Mouse (Mus musculus) adrenal gland (tissue): ENCODE measurements around the gene Cops8.

Experiments used
- intact Hi-C: fragments of 180-260 bp; cut with DNase I; formaldehyde crosslinking; loops from one replicate; pipeline ENCODE4 v1.15.1; 2025
- long read RNA-seq, 2 experiments: library from polyadenylated mRNA; unstranded; transcript quantifications; one replicate each; pipeline ENCODE4 v2.0.0; 2020; ENCODE audit warnings: borderline replicate concordance in 1 of 2; ENCODE audit not compliant: insufficient replicate concordance in 1 of 2

Gene Cops8
- long read RNA-seq, experiment 1, transcript Cops8-201 (8 exons, 2,287 nt): major isoform, 118 of 126 reads
- long read RNA-seq, experiment 1, partial matches to known transcripts: 1 of 126 reads
- long read RNA-seq, experiment 1, other reads (novel, unspliced or antisense): 7 of 126 reads
- long read RNA-seq, experiment 2, transcript Cops8-201 (8 exons, 2,287 nt): major isoform, 119 of 126 reads
- long read RNA-seq, experiment 2, partial matches to known transcripts: 2 of 126 reads
- long read RNA-seq, experiment 2, other reads (novel, unspliced or antisense): 4 of 126 reads

- intact Hi-C loops: no loop called here
These were observed at the start of gene Cops8 for GRCm38 (mm10) chr1:90602759-90603560. TSS of gene Cops8 (plus strand) at chr1:90602981.

GRCm38 (mm10) chr1:90557140-90557539 is 45.6 kb upstream of the Cops8 start:
- intact Hi-C loops: no loop called here

- intact Hi-C loops: no loop called here
These were observed 41.6 kb upstream of the Cops8 start for GRCm38 (mm10) chr1:90560942-90561726.

- intact Hi-C loops: no loop called here
These were observed 38.8 kb upstream of the Cops8 start for GRCm38 (mm10) chr1:90563945-90564344.

DNA sequence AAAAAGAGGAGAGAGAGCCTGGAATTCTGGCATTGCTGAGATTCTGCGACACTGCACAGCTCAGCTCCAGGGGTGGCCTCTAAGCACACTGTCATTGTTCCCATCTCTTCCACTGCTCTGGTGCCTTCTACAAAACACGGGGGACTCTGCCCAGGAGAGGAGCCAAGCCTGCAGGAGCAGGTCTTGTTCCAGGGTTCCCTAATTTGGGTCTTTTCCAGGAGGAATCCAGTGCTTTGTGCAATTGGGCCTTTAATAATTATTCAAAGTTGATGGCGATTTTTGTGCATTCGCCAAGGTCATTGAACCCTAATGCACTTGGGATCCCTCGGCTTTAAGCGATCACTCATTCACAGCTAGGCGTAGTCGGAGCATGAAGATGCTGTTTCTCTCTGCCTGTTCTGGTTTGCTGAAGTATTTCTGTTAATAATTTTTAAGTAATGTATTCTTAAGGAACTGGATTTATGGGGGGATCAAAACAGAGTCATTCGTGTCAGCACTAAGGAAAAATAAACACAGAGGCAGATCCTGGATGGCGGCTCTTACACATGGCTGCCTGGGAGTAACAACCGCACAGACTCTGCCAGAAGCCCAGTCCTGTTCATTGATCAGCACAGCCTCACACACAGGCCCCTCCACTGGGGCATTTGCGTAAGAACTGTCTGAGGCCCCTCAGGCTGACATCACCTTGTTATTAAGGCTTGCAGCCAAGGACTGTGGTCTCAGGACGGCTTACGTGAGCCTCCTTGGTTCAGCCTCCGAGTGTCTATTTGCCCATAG is 35.9 kb upstream of the Cops8 start:
- intact Hi-C loops: no loop called here

- intact Hi-C loops: no loop called here
These were observed 28.9 kb upstream of the Cops8 start for GRCm38 (mm10) chr1:90573831-90574230.

DNA sequence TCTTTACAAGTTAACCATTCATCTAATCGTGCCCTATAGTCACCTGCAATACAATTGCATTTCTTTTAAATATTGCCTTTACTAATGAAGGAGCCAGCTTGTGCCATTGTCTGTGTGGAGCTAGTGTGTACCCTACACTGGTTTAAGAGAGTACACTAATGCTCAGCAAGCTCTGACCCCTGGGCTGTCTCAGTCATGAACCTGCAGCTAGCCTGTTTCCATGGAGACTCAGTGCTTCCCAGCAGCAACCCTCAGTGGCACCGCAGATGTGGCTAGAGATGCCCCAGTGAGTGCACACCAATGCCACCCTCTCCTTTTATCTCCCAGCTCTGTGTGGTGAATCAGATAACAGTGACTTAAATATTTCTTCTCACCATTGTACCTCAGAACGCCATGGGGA is 27.9 kb upstream of the Cops8 start:
- intact Hi-C loops: no loop called here

- intact Hi-C loops: no loop called here
These were observed 25.4 kb upstream of the Cops8 start for GRCm38 (mm10) chr1:90577417-90577816.

- intact Hi-C loops: no loop called here
These were observed 20.1 kb upstream of the Cops8 start for GRCm38 (mm10) chr1:90582635-90583034.

DNA sequence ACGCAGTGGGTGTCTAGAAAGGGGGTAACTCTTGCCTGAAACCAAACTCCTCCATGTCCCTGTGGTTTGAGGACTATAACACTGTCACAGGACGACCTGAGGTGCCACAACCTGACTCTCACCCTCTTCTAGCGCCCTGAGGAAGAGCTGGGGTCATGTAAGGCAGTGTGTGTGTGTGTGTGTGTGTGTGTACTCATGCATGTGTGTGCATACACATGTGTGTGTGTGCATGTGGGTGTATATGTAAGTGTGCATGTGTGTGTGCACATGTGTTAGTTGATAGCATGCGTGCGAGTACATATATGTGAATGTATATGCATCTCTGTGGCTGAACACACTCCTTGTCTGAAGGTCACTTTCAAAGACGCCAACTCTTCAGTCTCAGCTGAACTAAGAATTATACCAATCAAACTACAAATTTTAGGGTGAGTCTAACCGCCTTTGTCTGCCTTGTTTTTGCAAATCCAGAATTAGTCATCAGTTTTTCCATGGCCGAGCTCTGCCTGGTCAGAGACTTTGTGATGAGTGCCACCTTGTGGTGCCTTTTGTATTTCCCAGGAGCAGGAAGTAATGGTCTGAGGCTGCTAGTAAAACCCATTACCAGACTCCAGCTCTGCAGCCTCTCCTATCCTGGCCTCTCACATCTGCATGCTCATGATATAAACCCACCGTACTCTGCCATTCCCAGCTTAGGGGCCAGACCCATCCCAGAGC is 14.6 kb upstream of the Cops8 start:
- intact Hi-C loops: no loop called here

GRCm38 (mm10) chr1:90590797-90591196 is 12.0 kb upstream of the Cops8 start:
- intact Hi-C loops: loop anchor here (2.0 kb wide), 1 partner anchor 388 kb away; the partner anchor contains the start of gene Ackr3

GRCm38 (mm10) chr1:90592784-90593183 is 10.0 kb upstream of the Cops8 start:
- intact Hi-C loops: loop anchor here (1.0 kb wide), 1 partner anchor 532 kb away; no protein-coding TSS in a partner anchor

DNA sequence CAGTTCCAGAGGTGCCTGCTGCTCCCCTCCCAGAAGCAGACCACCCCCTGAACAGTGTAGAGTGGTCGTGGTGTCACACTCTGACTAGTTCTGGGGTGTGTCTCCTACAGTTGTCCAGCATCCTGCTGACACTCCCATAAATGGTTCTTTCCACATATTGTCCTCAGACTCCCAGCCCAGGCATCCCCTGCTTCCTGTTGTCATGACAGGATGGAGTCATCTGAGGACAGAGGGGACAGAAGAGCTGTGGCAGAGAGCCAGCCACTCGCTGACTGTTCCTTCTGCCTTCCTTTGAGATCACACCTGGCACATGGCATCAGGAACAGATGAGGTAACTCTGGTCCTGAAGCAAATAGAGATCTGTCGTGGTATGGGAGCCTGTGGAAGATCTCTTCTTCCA is 3.6 kb upstream of the Cops8 start:
- intact Hi-C loops: no loop called here

DNA sequence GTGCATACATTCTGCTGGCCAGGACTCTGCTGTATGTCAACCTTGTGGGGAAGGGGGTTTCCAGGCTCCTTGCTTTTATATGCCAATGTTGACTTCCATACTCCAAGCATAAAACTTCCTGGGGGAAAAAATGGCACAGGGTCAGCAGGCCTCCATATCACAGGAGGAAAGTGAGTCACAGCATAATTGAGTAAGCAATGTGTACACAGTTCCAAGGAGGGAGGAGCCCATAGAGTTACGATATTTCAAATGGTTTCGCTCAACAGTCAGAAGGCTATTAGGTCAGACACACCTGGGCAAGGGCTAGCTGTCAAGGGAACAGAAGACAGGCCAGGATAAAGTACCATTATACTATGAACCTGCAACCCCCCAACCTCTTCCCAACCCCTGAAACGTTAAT is 1.7 kb upstream of the Cops8 start:
- intact Hi-C loops: no loop called here

DNA sequence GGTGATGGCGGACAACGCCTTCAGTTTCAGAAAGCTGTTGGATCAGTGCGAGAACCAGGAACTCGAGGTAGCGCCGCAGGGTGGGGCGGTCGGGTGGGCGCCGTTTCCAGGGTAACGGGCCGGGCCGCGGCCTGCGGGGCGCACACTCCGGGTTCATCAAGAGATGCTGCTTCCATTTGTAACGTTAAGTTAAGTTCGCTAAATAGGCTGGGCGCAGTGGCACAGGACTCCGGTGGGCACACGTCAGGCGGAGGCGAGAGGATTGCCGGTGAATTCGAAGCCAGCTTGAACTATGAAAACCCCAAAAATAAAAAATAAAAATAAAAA is 743 bp downstream of the Cops8 start:
- intact Hi-C loops: no loop called here

GRCm38 (mm10) chr1:90609363-90609762 is 6.6 kb downstream of the Cops8 start:
- intact Hi-C loops: no loop called here

DNA sequence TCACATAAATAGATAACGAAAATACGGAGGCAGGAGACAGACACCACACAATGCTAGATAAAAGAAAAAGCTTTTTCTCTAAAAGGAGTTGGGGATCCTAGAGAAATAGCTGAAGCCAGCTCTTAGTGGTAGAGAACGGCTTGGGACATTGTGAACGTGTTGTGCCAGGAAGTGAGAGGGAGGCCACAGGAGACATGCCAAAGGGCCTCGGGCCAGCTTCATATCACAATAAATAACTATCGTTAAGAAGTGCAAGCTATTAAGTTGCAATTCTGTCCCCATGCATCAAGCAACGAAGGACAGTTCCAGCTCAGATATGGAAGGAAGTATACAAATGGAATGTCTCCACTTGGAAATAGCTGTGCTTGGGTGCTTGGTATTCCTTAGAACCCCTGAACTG is 14.5 kb downstream of the Cops8 start:
- intact Hi-C loops: no loop called here

- intact Hi-C loops: no loop called here
These were observed 30.7 kb downstream of the Cops8 start for GRCm38 (mm10) chr1:90633415-90634030.

DNA sequence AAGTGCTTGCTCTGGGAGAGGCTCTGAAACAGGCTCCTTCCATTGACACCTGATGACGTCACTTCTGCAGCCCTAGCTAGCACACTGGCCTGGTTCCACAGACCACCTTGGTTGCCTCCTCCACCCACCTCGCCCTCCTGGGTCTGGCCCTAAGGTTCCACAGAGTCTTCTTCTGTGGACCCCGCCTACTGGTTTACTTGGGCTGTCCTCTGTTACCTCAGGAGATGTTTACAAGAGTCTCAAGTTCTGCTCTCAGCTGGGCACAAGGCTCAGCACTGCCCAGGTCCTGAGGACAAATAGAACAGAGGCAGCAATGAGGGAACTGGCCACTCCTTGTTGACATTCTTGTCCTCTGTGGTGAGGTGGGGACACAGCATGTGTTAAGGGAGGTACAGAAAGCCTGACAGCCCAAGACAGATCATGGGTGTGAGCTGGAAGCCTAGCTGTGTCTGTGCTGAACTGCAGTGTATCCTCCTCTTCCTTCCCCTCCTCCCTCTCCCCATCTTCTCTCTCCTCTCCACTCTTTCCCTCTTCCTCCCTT is 31.5 kb downstream of the Cops8 start:
- intact Hi-C loops: no loop called here

- intact Hi-C loops: no loop called here
These were observed 35.6 kb downstream of the Cops8 start for GRCm38 (mm10) chr1:90638335-90638734.
